Mouse (Mus musculus): ENCODE results near the gene Zbtb8os.
"Not testable (repeated sequence)": the region's sequence is repeated elsewhere in the genome, so short reads cannot be mapped to it uniquely, and the experiment has no call there.

The Zbtb8os gene

GRCm38 (mm10) chr4:129332846-129333245 lies 2.6 kb upstream of the Zbtb8os start:
- no peak for DNase-seq (ENCODE audit: low spot score)

GRCm38 (mm10) chr4:129334677-129335215 lies 749 bp upstream of the Zbtb8os start:
- no peak for DNase-seq (ENCODE audit: low spot score)

DNA sequence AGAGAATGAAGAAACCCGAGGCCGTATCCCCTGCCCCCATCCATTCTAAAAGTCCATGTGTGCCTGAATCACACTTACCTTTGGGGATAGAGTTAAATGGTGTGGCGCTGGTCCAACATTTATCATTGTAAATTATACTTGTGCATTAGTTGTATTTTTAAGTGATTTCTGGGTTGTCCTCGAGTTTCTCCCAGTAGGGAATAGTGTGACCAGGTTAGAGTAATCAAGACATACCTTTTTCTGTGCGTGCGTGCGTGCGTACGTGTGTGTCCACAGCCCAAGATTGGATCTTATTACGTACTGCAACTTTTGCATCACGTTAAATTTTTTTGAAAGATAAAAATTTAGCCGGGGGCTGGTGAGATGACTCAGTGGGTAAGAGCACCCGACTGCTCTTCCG lies 796 bp downstream of the Zbtb8os start:
- no peak for DNase-seq (ENCODE audit: low spot score)

DNA sequence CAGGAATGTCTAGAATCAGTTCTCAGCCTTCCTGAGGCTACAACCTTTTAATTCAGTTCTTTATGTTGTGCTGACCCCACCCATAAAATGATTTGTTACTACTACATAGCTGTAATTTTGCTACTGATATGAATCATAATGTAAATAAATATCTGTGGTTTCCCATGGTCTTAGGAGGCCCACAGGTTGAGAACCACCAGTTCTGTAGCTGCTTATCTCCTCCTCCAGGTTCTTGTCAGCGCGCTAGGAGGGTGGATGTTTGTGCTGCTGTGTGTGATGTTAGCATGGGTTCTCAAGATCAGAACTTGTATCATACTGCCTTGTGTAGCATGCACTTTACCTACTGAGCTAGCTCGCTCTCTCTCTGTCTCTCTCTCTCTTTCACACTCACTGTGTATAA lies 4.2 kb downstream of the Zbtb8os start:
- DNase-seq (ENCODE audit: low spot score): no peak

GRCm38 (mm10) chr4:129341888-129342287 lies 6.4 kb downstream of the Zbtb8os start:
- no peak for DNase-seq (ENCODE audit: low spot score)

- DNase-seq (ENCODE audit: low spot score): no peak
These were observed 7.2 kb downstream of the Zbtb8os start for GRCm38 (mm10) chr4:129342705-129343104.

DNA sequence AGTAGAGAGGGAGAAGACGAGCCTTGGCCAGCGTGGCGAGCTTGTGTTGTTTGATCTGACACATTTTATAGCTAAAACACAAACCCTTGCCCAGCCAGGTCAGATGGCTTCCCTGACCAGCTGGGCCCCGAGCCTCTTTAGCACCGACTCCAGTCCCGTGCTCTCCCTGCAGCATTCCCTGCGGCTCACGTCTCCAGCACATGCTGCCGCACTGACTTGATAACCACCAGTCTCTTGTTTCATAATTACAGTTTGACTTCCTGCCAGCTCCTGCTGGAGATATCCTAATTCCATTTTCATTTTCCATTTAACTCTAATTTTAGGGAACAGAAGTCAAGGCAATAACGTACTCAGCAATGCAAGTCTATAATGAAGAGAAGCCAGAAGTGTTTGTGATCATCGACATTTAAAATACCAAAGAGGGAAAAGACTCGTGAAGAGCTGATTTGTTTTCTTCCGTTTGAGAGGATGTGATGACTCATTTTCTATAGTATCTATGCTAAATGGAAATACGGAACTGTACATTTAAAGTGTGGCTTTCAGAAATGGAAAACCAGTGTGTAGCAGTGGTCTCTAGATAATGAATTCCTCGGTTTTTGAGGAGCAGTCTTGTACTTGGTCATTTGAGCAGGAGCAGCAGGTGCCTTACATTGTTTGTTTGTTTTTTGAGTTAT lies 11.1 kb downstream of the Zbtb8os start:
- DNase-seq (ENCODE audit: low spot score): no peak

DNA sequence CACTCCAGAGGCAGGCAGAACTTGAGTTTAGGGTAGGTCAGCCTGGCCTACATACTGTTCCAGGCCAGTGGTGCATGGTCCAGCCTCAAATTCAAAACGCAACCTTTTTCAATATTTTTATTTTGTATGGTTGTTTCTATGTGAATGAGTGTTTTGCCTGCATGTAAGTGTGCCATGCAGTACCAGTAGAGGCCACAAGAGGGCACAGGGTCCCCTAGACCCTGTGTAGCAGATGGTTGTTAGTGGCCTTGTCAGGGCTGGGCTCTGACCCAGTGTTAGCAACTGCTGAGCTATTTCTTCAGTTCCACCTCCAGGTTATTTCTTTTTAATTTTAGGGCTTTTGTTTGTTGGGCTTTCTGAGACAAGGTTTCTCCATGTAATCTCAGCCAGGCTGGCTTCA lies 15.1 kb downstream of the Zbtb8os start:
- DNase-seq (ENCODE audit: low spot score): peak; percentile 42

- no peak for DNase-seq (ENCODE audit: low spot score)
These were observed 15.6 kb downstream of the Zbtb8os start for GRCm38 (mm10) chr4:129351111-129351510.

- no peak for DNase-seq (ENCODE audit: low spot score)
These were observed 17.7 kb downstream of the Zbtb8os start for GRCm38 (mm10) chr4:129353176-129353575.

- DNase-seq (ENCODE audit: low spot score): peak; percentile 32
These were observed 18.7 kb downstream of the Zbtb8os start for GRCm38 (mm10) chr4:129354236-129354635.

- no peak for DNase-seq (ENCODE audit: low spot score)
These were observed 22.2 kb downstream of the Zbtb8os start for GRCm38 (mm10) chr4:129357613-129358163.

GRCm38 (mm10) chr4:129362238-129362637 lies 26.7 kb downstream of the Zbtb8os start:
- not testable (repeated sequence) for DNase-seq (ENCODE audit: low spot score)

DNA sequence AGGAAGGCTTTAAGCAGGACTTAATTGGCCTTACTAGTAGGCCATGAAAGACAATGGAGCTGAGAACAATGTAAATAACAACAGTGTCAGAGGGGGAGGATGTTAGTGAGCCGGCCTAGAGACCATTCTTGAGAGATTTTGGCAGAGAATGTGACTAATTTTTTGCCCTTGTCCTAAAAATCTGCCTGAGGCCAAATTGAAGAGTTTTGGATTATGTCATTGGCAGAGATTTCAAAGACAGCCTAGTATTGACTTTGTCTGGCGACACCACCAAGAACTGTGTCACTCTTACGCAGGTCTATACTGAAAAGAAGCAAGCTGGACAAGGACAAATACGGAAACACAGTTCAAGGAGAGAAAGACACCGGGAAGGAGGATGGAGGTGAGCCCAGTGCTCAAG lies 27.3 kb downstream of the Zbtb8os start:
- DNase-seq (ENCODE audit: low spot score): no peak

DNA sequence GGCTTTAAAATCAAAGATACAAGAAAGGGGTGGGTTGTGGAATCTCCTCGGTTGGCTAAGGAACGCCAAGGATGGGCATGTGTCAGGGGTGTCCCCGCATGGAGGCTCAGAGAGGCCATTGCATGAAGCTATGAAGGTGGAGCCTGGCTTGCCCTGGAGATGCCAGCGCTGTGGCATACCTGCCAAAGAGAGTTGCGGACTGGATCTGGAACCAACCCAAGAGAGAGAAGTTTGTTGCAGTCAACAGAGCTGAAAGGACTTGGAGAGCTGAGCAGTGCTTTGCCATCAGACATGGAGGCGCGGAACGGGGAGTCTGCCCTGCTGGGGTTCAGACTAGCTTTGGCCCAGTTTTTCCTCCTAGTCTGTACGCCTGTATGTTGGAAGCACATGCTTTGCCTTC lies 28.0 kb downstream of the Zbtb8os start:
- DNase-seq (ENCODE audit: low spot score): no peak

DNA sequence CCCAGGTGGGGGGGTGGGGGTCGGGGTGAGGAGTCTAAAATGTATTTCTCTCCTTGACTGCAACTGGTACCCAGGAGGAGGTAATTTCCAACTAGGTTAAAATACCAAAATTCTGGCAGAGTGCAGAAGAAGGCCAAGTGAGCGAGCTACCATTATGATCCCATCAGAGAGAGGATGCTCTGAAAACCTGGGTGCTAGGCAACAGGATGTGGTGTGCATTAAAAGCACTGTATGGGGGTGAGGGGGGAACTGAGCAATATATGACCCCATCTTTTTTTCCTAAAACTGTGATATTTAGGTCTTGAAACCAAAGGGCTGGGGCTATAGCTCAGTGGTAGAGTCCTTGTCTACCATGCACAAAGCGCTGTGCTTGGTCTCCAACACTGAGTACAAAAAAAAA lies 28.9 kb downstream of the Zbtb8os start:
- no peak for DNase-seq (ENCODE audit: low spot score)

- DNase-seq (ENCODE audit: low spot score): no peak
These were observed 29.7 kb downstream of the Zbtb8os start for GRCm38 (mm10) chr4:129365224-129365623.

DNA sequence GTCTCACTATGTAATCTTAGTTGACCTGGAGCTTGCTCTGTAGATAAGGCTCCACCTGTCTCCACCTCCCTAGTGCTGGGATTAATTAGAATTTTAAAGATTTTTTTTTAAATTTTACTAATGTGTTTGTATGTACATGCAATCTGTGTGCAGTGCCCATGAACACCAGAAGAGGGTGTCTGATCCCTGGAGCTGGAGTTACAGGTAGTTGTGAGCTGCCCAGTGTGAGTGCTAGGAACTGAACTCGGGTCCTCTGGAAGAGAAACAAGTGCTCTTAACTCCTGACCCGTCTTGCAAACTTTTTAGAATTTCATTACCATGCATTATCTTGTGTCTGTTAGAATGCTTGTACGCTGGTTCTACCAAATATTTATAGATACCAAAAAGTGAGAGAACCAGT lies 35.9 kb downstream of the Zbtb8os start:
- DNase-seq (ENCODE audit: low spot score): no peak

- no peak for DNase-seq (ENCODE audit: low spot score)
These were observed 37.9 kb downstream of the Zbtb8os start for GRCm38 (mm10) chr4:129373202-129373976.

DNA sequence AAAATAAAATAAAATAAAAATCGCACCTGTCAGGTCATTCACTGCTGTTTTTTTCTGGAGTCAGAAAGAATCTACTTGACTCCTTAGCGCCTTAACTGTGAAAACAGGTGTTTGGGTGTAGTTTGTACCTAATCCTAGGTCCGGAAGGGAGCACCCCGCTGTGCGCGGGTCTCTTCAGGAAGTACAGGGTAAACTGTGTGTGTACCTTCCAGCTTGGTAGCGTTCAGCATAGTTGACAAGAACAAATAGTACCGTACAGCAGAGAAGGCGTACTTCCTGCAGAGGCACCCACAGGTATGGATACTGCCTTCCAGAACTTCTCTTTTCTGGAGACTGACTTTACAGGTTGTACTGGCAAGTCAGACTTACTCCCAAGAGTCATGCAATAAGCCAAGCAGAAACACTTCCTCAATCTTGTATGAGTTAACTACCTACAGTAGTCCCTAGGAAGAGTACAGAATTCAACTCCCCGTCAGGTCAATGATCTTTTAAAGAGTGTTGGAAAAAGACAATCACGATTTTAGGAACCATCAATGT lies 38.8 kb downstream of the Zbtb8os start:
- no peak for DNase-seq (ENCODE audit: low spot score)

- no peak for DNase-seq (ENCODE audit: low spot score)
These were observed 39.5 kb downstream of the Zbtb8os start for GRCm38 (mm10) chr4:129375000-129375399.

DNA sequence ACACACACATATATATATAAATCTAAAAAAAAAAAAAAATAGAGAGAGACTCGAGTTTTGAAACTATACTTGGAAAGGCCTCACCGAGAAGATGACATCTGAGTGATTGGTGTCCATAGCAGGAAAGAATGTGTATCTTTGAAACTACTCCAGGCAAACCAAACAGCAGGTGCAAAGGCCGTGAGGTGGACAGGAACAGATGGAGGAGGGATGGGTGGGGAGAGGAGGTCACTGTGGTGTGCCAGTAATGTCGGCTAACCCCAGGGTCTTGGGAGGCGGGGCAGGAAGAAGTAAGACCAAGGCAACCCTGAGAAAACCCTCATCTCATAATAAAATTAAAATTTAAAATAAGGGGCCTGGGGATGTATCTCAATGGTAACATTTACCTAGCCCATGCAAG lies 40.3 kb downstream of the Zbtb8os start:
- no peak for DNase-seq (ENCODE audit: low spot score)
